Mouse (Mus musculus) left cerebral cortex, postnatal 4 days (tissue): ENCODE measurements at regions not wholly inside any gene's neighbourhood (a gene's known extent, or its start where the extent isn't known, plus 50 kb on each side); places are given as distances from the start of the nearest gene placed in this dataset.
"Not testable (repeated sequence)": the region's sequence is repeated elsewhere in the genome, so short reads cannot be mapped to it uniquely, and the experiment has no call there.

Source experiments
- DNase-seq: peaks from one replicate; pipeline ENCODE4 v3.0.0-alpha.2; 2022
- intact Hi-C: fragments of 180-260 bp; cut with DNase I; formaldehyde crosslinking; loops from one replicate; pipeline ENCODE4 v1.15.1; 2025

GRCm38 (mm10) chr8:39833251-39833650 lies 841.6 kb upstream of the Adam24 start:
- intact Hi-C loops: no loop called here
- no peak for DNase-seq

- DNase-seq: no peak
- intact Hi-C loops: no loop called here
These were observed 828.0 kb upstream of the Adam24 start for GRCm38 (mm10) chr8:39846854-39847253.

GRCm38 (mm10) chr8:39862544-39862943 lies 812.3 kb upstream of the Adam24 start:
- intact Hi-C loops: no loop called here
- no peak for DNase-seq

GRCm38 (mm10) chr8:39902251-39902650 lies 772.6 kb upstream of the Adam24 start:
- intact Hi-C loops: no loop called here
- DNase-seq: no peak

- DNase-seq: no peak
- intact Hi-C loops: no loop called here
These were observed 762.0 kb upstream of the Adam24 start for GRCm38 (mm10) chr8:39912926-39913325.

- intact Hi-C loops: no loop called here
These were observed 753.5 kb upstream of the Adam24 start for GRCm38 (mm10) chr8:39921336-39921735.

GRCm38 (mm10) chr8:39923741-39924140 lies 751.1 kb upstream of the Adam24 start:
- no peak for DNase-seq
- intact Hi-C loops: no loop called here

More at GRCm38 (mm10) chr8:39921336-39921735, 753.5 kb upstream of the Adam24 start:
- DNase-seq: no peak

GRCm38 (mm10) chr8:39950178-39950896 lies 724.5 kb upstream of the Adam24 start:
- DNase-seq: peak; percentile 59
- intact Hi-C loops: no loop called here

GRCm38 (mm10) chr8:39954497-39954896 lies 720.4 kb upstream of the Adam24 start:
- intact Hi-C loops: no loop called here
- no peak for DNase-seq

GRCm38 (mm10) chr8:39954924-39955323 lies 720.0 kb upstream of the Adam24 start:
- DNase-seq: no peak
- intact Hi-C loops: no loop called here

GRCm38 (mm10) chr8:40005207-40005837 lies 669.6 kb upstream of the Adam24 start:
- intact Hi-C loops: no loop called here
- no peak for DNase-seq

GRCm38 (mm10) chr8:40019281-40019943 lies 655.5 kb upstream of the Adam24 start:
- no peak for DNase-seq
- intact Hi-C loops: no loop called here

- intact Hi-C loops: no loop called here
- no peak for DNase-seq
These were observed 610.7 kb upstream of the Adam24 start for GRCm38 (mm10) chr8:40064145-40064544.

GRCm38 (mm10) chr8:40071131-40071530 lies 603.7 kb upstream of the Adam24 start:
- intact Hi-C loops: no loop called here
- no peak for DNase-seq

- intact Hi-C loops, DNase-seq: not testable (repeated sequence)
These were observed 593.9 kb upstream of the Adam24 start for GRCm38 (mm10) chr8:40080976-40081375.

- intact Hi-C loops: no loop called here
- DNase-seq: no peak
These were observed 590.7 kb upstream of the Adam24 start for GRCm38 (mm10) chr8:40084129-40084528.

- intact Hi-C loops: no loop called here
These were observed 585.5 kb upstream of the Adam24 start for GRCm38 (mm10) chr8:40089377-40089776.

GRCm38 (mm10) chr8:40124402-40124801 lies 550.5 kb upstream of the Adam24 start:
- intact Hi-C loops: no loop called here

More at GRCm38 (mm10) chr8:40089377-40089776, 585.5 kb upstream of the Adam24 start:
- DNase-seq: no peak

GRCm38 (mm10) chr8:40127141-40127540 lies 547.7 kb upstream of the Adam24 start:
- no peak for DNase-seq
- intact Hi-C loops: no loop called here

More at GRCm38 (mm10) chr8:40124402-40124801, 550.5 kb upstream of the Adam24 start:
- no peak for DNase-seq

GRCm38 (mm10) chr8:40132662-40133257 lies 542.1 kb upstream of the Adam24 start:
- intact Hi-C loops: no loop called here

More at GRCm38 (mm10) chr8:40132662-40133257, 542.1 kb upstream of the Adam24 start:
- no peak for DNase-seq
